Mouse (Mus musculus) liver, adult 2 months (tissue): ENCODE measurements around the gene Adamtsl4.

ENCODE experiments used
- CTCF ChIP-seq: fragments of 200-500 bp; IDR thresholded peaks from 2 replicates; pipeline ENCODE4 v1.5.1; 2011; ENCODE audit warnings: low read depth, low read length, control low read depth
- POLR2A ChIP-seq: fragments of 200-500 bp; IDR thresholded peaks from 2 replicates; pipeline ENCODE4 v1.6.1; 2011; ENCODE audit warnings: low read length, control low read depth; ENCODE audit not compliant: insufficient read depth; ENCODE audit errors: extremely low read depth

- TF ChIP-seq CTCF (no peak), POLR2A (no peak)
Observed at GRCm38 (mm10) chr3:95726696-95727358, 39.1 kb upstream of the Adamtsl4 start.
